Mouse (Mus musculus): ENCODE results near the gene Cphx3. TPM values are rescaled to one million over a fixed set of nuclear protein-coding genes. Genes with fewer than 3 reads are reported as not detected.
"Not testable (repeated sequence)": the region's sequence is repeated elsewhere in the genome, so short reads cannot be mapped to it uniquely, and the experiment has no call there.

The Cphx3 gene
- polyA plus RNA-seq, 1 experiment = not detected

- not testable (repeated sequence) for DNase-seq (ENCODE audit: low read depth)
Observed at GRCm38 (mm10) chr14:26173955-26174354, 91.9 kb downstream of the Cphx3 start.

GRCm38 (mm10) chr14:26175028-26175427, 92.9 kb downstream of the Cphx3 start:
- not testable (repeated sequence) for DNase-seq (ENCODE audit: low read depth)

DNA sequence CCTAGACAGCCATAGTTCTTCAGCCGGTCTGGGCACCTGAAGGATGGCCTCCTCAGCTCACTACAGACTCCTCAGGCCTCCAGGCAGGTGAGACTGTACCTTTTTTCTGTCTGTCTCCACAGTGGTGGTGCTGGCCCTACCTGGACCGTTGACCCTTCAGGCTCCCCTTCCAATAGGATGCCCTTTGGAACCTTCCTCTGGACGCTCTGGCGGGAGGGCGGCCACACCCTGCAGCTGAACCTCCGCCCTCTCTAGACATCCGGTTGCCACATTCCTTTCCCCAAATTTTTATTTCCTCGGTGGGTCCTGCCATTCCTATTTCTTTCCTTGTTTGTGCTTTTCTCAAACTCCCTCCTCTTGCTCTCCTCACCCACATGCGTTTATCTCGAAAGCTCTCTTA, 99.6 kb downstream of the Cphx3 start:
- DNase-seq (ENCODE audit: low read depth) = not testable (repeated sequence)

DNA sequence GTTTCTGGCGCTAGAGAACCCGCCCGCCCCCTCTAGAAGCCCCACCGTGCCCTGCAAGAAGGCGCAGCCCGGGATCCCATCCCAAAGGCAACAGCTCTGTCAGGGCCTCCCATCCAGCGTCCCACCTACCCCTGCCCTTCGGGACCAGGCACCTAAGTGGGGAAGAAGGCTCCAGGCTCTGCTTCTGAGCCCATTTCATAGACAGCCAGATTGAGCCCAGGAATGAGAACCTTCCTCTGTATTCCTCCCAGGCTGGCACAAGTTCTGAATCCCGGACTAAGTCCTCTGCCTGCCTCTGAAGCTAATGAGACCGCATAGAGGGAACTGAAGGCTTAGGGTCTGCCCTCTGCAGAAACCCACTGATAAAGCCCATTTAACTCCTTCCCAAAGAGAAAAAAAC, 100.3 kb downstream of the Cphx3 start, which contains the start of gene Plac9b:
Plac9b (minus strand) TSS at position 101 of the 400 bp plus-strand sequence.
- not testable (repeated sequence) for DNase-seq (ENCODE audit: low read depth)

DNA sequence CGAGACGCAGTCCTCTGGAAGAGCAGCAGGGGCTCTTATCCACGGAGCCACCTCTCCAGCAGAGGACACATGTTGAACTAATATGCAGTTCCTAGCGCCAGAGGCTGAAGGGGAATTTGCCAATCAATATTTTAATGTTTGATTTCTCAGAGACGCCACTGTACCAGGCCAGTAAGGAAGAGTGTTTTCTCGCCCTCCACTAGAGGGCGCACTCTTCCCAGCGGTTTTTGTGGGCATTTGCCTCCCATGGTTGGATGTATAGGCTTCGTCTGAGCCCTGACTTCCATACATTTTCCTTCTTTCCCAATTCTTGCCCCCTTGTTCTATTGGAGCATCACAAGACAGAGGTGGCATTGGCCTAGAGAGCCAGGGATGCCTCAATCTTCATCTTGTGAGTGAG, 104.5 kb downstream of the Cphx3 start:
- not testable (repeated sequence) for DNase-seq (ENCODE audit: low read depth)

GRCm38 (mm10) chr14:26188361-26188760, 106.3 kb downstream of the Cphx3 start:
- DNase-seq (ENCODE audit: low read depth) = not testable (repeated sequence)

DNA sequence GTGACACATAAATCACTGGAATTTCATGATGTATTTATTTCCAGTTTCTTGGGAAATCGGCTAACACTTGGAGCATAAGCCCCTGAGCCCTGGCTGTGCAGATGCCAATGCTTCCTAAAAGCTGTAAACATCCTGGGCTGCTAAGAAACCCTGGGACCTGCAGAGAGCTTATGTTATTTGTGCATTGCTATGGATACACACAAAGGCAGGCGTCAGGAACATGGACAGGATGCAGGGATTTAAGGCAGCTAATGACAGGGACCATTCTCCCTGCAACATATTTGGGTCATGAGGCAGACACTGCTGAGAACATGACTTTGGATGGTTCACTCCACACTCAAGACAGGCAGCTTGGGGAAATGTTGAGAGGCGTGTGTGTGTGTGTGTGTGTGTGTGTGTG, 115.8 kb downstream of the Cphx3 start:
- DNase-seq (ENCODE audit: low read depth) = not testable (repeated sequence)

- not testable (repeated sequence) for DNase-seq (ENCODE audit: low read depth)
Observed at GRCm38 (mm10) chr14:26206197-26206925, 124.3 kb downstream of the Cphx3 start.

DNA sequence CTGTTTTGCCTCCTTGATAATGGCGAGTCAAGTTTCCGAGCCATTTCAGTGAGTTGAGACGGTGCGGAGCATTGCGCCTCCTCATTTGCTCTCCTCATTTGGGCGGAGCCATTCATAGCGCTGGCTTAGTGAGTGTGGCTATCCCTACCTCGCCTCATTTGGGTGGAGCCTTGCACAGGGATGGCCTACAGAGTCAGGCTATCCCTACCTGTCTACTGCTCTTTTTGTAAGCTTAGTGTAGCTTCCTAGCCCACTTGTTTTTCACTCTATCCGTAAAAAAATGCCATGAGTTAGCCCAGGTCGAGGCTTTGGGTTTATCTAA, 124.8 kb downstream of the Cphx3 start, which contains the start of gene Tmem254b:
Tmem254b (minus strand) TSS at position 116 of the 322 bp plus-strand sequence.
- not testable (repeated sequence) for DNase-seq (ENCODE audit: low read depth)

- not testable (repeated sequence) for DNase-seq (ENCODE audit: low read depth)
Observed at GRCm38 (mm10) chr14:26216233-26217000, 134.3 kb downstream of the Cphx3 start.

DNA sequence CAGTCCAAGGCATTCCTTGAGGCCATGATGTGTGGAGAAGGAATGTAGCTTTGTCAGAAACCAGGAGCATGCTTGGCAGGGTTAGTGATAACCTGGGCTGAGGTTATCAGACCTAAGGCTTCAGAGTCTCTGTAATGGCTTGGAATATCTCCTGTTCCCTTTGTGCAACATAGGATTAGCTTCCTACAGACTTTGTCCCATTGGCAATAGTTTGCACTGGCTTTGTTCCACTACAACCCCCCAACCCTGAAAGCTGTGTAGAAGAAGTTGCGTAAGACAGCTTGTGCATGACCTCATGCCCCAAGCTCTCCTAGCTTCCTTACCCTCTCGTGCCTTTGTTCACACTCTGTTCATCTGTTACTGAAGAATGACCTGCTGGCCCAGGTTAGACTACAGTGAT, 155.1 kb downstream of the Cphx3 start:
- not testable (repeated sequence) for DNase-seq (ENCODE audit: low read depth)

DNA sequence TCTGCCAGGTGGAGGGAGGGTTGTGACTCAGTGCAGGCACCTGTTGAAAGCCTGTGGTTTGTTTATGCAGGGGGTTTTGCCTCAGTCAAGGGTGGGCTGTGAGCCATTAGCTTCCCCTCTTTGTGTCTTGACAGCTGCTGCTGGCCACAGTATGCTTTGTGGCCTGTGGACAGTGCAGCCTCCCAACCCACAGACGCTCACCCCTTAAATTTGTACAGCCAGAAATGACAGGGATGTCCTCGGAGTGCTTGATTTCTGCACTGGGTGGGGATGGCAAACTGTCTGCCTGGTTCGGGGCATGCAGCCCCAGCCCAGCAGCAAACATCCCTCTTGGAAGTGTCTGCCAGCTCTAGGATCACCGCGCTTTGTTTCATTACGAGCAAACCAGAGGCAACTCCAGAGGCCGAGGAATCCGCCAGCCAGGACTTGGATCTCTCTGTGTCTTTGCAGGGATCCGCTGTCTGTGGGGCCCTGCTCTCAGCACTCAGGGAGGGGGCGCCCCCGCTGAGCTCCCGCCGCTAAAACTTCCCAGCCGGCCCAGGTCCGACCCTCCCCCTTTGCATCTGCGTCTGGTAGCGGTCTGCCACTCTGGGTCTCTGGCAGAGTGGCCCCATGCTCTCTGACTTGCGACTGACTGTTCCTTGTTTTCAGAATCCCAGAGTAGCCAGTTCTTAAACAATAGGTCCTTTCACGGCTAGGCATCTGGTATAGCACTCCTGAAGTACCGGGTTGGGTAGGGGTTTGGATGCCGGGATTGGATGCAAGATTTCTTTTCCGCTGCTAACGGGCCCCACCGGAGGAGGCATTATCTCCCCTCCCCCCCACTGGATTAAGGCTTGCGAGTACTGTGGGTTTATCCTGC, 175.9 kb downstream of the Cphx3 start, which contains the start of gene Duxbl3:
Duxbl3 (plus strand) TSS at position 207 of the 862 bp plus-strand sequence.
- not testable (repeated sequence) for DNase-seq (ENCODE audit: low read depth)

- DNase-seq (ENCODE audit: low read depth) = not testable (repeated sequence)
Observed at GRCm38 (mm10) chr14:26258729-26259128, 176.6 kb downstream of the Cphx3 start.

Other genes with a start within 250 kb of the Cphx3 start
- gene Anxa11, start 240.1 kb upstream of the Cphx3 start, polyA plus RNA-seq (2012; rRNA removed) = 53.0 and 58.4 TPM in 2 replicates
- gene Plac9a, start 179.2 kb upstream of the Cphx3 start, polyA plus RNA-seq (2012; rRNA removed) = 3.8 and 4.4 TPM in 2 replicates
- 7.9 and 13.5 TPM in 2 replicates for gene Tmem254a, start 154.6 kb upstream of the Cphx3 start, polyA plus RNA-seq (2012; rRNA removed)
- gene Cphx1, start 144.0 kb upstream of the Cphx3 start, polyA plus RNA-seq (2012; rRNA removed) = not detected in 2 replicates
- 0.16 and 0.41 TPM in 2 replicates for gene Duxbl1, start 103.7 kb upstream of the Cphx3 start, polyA plus RNA-seq (2012; rRNA removed)
- gene Gm9780, start 39.6 kb upstream of the Cphx3 start, polyA plus RNA-seq (2012; rRNA removed) = 318 and 347 TPM in 2 replicates
- gene Tmem254c, start 14.9 kb upstream of the Cphx3 start, polyA plus RNA-seq (2012; rRNA removed) = 101 and 111 TPM in 2 replicates
- gene Cphx2, start 781 bp upstream of the Cphx3 start, polyA plus RNA-seq (2012; rRNA removed) = not detected in 2 replicates
- gene Duxbl2, start 36.1 kb downstream of the Cphx3 start, polyA plus RNA-seq (2012; rRNA removed) = 0.15 and 0.89 TPM in 2 replicates
- gene Plac9b, start 100.2 kb downstream of the Cphx3 start, polyA plus RNA-seq (2012; rRNA removed) = 75.4 and 85.4 TPM in 2 replicates
- gene Tmem254b, start 124.7 kb downstream of the Cphx3 start, polyA plus RNA-seq (2012; rRNA removed) = 67.9 and 80.1 TPM in 2 replicates
- 0.35 and 1.1 TPM in 2 replicates for gene Duxbl3, start 175.7 kb downstream of the Cphx3 start, polyA plus RNA-seq (2012; rRNA removed)